Mouse (Mus musculus) cerebellum, postnatal 14 days (tissue): ENCODE data around the gene Klhl40.

Source experiments
- DNase-seq, 2 experiments: peaks; one replicate each; pipeline ENCODE4 v3.0.0; 2021; ENCODE audit warnings: mixed read lengths in 2 of 2

The Klhl40 gene

DNA sequence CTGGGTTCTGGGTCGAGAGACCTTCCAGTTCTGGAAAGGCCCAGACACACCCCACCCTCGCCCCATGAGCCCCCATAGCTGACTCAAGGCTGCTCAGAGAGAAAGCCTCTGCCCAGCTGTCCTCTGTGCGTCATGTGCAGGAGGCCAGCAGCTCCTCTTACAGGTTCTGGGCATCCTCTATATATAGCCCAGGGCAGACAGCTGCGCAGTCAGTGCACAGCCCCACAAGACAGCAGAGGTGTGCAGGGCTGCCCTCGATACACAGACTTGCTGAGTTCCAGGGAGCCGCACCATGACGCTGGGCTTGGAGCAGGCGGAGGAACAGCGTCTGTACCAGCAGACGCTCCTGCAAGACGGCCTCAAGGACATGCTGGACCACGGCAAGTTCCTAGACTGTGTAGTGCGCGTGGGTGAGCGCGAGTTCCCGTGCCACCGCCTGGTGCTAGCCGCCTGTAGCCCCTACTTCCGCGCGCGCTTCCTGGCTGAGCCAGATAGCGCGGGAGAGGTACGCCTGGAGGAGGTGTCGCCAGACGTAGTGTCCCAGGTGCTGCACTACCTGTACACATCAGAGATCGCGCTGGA lies at the start of gene Klhl40:
TSS of gene Klhl40 (plus strand) at position 124 of the 582 bp plus-strand sequence.
- peak in 1 of 2 experiments; percentile 26 for DNase-seq

DNA sequence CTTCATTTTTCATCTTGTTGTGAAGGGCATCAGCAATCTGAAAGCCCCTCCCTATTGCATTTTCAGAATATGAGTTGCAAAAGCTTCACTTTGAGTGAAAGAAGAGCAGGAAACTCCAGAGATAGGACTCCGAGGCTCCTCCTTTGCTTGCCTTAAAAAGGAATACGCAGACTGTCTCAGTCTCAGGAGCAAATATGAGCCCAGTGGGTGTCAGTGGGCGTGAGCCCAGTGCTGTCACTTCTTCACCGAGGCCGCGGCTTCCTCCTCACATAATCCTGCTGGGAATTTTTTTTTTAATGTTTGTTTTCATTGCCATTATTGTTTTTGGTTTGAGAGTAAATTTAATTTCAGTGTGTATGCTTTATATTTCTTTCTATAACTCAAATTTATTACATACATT lies 36.9 kb upstream of the Klhl40 start:
- DNase-seq, result no peak

- no peak for DNase-seq
Measured at GRCm38 (mm10) chr9:121741168-121741567, 36.2 kb upstream of the Klhl40 start.

DNA sequence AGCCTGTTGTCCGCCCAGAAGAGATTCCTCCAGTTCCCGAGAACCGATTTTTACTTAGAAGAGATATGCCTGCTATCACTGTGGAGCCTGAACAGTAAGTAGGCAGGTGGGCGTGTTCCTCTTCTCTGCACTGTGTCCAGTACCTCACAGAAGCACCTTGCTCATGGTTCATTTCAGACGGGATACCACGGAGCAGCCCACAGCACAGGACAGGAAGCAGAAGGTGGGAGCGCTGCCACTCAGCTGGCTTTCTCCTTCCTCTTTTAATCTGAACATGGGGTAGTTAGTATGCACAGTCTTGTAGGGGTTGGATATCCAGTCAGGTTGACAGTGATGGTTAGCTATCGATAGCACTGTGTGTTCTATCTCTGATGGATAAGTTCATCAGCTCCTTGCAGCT lies 33.4 kb upstream of the Klhl40 start:
- no peak for DNase-seq

DNA sequence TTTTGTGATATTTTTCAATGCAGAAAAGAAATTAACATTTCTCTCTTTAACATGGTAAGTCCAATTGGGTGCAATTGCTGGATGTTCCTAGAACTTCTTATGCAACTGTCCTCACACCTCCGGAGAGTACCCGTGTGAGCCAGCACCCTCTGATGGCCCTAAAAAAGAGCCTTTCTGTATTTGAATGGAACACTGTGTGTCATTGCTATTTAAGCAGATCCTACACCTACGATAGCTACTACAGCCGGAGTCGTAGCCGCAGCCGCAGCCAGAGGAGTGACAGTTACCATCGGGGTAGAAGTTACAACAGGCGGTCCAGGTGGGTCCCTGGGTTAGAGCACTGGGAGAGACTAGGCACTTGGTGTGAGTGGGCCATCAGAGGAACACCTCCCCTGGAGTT lies 24.6 kb upstream of the Klhl40 start:
- no peak for DNase-seq

DNA sequence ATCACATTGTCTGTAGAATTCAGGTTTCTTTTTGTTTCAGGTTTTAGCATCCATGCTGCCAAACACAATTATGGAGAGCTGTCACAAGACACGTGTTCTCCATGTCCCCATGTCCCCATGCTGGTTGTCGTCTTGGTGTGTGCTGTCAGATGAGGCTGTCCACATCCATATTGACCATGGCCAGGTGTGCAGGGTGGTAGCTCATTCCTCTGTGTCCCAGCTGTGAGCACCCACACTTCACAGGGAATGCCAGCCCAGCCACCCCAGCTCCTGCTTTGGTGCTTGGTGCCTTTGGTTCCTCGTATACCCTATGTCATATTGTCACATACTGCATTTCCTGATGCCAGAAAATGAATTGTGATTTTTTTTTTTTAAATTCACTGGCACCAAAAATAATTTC lies 22.8 kb upstream of the Klhl40 start:
- no peak for DNase-seq

- no peak for DNase-seq
Measured at GRCm38 (mm10) chr9:121756785-121757184, 20.6 kb upstream of the Klhl40 start.

DNA sequence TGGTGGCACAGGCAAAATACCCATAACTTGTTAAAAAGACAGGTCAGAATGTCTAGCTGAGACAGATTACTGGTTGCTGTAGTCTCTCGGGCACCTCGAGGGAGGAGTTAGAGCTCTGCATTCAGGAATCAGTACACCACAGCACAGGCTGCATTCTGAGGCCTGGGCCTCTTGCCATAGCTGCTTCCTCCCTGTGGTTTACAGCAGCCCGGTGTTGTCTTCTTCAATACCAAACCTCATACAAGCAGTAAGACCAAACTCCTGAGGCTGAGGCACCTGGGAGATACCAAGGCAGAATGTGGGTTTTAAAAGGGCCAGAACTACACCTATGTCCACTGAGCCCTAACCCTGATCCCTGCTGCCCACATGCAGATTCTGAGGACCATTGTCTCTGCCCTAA lies 20.0 kb upstream of the Klhl40 start:
- DNase-seq, result peak; percentile 37 to 55

GRCm38 (mm10) chr9:121757835-121758814 lies 19.3 kb upstream of the Klhl40 start:
- DNase-seq, result peak; percentile 42 to 43

- DNase-seq, result peak; percentile 74 to 81
Measured at GRCm38 (mm10) chr9:121759091-121760081, 18.0 kb upstream of the Klhl40 start, which contains the start of gene Zfp651. Gene Zfp651 (plus strand): TSS chr9:121759330.

GRCm38 (mm10) chr9:121760271-121761090 lies 16.9 kb upstream of the Klhl40 start:
- DNase-seq, result peak; percentile 47 to 64

DNA sequence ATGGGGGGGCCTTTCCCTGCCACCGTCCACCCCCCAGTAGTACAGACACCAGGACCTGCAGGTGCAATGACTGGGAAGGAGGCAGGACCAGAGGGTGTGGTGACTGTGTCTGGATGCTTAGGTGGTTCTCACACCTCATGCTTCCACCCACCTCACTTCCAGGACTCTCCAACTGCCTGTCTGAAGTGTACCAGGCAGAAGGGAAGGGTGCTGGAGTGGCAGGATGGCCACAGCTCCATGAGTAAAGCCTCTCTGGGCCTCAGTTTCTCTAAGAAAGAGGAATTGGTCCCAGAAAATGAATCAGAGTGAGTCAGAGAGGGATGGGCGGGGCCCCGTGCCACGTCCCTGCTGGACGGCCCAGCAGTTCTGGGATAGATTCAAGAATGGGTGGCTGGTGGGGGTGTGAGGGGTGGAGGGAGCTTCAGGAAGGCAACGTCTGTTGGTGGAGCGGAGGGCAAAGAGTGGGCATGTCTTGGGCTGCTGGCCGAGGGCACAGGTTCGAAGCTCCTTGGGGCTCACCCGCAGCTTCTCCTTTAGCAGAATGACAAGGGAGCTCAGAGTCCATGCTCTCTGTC lies 16.2 kb upstream of the Klhl40 start:
- no peak for DNase-seq

- no peak for DNase-seq
Measured at GRCm38 (mm10) chr9:121761787-121762186, 15.6 kb upstream of the Klhl40 start.

DNA sequence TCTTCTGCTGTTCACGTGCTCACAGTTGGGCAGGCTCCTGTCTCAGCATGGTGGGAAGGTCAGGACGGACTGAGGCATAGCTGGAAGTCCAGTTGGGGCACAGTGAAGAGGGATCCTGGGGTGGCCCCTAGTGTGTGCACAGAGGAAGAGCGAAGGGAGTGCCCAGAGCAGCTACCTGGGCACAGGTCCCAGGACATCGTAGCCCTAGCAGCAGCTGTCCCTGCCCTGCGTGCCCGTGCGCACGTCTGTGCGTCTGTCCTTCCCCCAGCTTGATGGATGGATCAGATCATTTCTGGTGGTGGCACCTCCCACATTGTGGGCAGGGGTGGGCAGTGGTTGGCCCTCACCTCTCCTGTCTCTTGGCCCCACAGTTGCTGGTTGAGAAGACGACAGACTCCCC lies 15.2 kb upstream of the Klhl40 start:
- DNase-seq, result peak; percentile 22 to 23

GRCm38 (mm10) chr9:121762761-121763160 lies 14.6 kb upstream of the Klhl40 start:
- DNase-seq, result peak; percentile 41 to 56

DNA sequence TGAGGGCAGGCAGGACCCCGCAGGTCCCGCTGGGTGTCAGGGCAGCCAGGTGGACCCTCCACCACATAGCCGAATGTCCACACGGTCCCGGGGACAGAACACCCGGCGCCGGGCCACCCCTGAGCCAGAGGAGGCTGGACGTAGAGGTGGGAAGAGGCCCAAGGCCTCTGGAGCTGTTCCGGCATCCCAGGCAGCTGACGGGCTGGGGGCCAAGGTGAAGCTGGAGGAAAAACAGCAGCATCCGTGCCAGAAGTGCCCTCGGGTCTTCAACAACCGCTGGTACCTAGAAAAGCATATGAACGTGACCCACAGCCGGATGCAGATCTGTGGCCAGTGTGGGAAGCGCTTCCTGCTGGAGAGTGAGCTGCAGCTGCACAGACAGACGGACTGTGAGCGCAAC lies 13.7 kb upstream of the Klhl40 start:
- DNase-seq, result peak; percentile 29 to 52

DNA sequence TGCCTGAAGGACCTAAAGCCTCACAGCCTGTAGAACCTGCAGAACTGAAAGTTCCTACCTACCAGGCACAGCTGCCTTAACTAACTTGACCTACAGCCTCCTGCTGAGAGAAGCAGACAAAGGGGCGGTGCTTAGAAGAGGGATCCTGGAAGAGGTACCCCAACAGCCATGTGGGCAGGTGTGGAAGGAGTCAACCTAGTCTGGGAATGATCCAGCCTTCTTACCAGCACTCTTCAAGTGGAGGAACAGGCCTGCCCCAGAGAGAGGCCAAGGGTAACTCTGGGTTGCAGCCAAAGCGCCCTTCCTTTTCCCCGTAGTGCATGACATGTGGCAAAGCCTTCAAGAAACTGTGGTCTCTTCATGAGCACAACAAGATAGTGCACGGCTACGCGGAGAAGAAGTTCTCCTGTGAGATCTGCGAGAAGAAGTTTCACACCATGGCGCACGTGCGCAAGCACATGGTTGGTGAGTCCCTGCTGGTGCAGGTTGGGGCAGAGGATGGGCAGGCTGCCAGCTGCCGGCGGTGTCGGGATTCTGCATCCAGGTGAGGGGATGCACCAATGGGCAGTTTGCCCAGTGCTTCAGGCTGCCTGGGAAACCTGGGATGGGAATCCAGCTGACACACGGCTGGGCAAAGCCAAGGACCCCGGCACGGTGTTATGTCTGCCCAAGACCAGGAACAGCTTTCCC lies 12.1 kb upstream of the Klhl40 start:
- DNase-seq, result peak; percentile 43 to 62

DNA sequence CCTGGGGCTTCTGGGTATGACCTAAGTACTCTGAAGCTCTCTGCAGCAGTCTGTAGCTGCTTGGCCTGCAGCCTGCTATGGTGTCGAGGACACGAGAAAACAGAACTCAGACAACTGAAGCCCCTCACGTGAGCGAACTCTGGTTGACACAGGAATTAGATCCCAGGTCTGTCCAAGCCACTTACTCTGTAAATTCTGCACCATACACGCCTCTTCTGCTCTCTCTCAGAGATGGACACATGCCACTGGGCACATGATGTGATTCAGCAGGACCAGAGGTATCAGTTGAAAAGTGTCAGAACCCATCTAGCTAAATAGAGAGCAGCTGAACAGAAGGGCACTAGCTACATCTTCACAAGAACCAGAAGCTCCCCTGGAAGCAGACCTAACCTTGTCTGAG lies 5.0 kb upstream of the Klhl40 start:
- no peak for DNase-seq

DNA sequence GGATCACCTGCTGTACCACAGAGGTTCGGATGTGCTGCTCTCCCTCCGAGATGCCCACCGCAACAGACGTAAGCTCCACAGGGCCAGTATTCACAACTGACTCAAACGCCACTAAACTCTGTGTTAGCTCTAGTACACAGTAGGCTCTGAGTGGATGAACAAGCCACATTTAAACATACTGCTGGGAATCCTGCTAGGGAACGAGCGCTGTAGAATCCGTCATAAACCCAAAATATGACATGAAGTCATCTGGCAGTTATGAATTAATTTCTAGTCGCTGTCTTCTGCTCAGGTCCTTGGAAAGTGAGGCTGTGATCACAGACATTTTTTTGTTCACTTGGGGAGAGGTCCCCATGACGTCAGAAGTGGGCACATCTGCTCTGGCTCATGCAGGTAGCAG lies 1.5 kb upstream of the Klhl40 start:
- no peak for DNase-seq

DNA sequence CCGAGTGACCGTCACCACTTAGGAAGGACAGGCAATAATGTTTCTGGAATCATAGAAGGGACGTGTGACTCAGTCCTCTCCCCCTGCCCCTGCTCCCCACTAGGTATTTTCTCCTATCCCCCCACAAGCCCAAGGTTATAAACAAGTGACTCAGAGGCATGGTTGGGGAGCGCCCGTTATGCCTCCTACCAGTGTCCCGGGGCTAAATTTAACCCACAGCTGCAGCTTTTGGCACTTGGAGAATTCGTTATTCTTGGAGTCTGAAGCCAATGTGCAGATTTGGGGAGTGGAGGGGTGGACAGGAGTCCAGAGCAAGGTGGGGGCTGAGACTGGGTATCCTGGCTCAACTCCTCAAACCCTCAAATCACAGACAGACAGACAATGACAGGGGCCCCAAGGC lies 896 bp upstream of the Klhl40 start:
- DNase-seq, result no peak
